Comparison of ENCODE assay signal across 8 mouse cellular contexts in the genomic region with DNA sequence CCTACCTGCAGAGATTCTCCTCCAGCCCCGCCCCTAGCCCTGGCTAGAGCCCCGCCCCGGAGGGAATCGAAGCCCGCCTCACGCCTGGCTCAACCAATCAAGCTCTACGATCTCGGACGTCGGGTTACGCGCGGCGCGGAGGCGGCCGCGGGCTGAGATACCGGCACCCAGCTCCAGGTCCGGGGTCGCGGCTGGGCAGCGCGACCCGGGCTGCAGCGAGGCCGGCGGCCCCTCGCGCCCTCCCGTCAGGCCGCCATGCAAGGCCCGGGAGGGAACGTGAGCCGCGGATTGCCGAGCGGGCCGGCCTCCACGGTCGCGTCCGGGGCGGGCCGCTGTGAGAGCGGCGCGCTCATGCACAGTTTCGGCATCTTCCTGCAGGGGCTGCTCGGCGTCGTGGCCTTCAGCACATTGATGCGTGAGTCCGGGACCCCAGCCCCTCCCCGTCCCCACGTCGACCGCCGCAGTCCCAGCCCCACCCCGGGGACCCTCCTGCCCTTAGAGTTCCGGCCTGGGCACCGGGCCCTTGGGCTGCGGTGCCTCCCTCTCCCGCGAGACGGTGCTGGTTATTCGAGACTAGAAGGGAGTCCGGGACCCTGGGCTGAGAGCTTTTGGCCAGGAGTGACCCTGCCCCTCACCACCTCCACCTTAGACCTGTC. TPM values are rescaled to one million over a fixed set of nuclear protein-coding genes. Genes with fewer than 3 reads are reported as not detected.
DNase-seq lines count a peak whose midpoint lies in the region; ATAC-seq and TF ChIP-seq lines count a peak whose summit lies in the region.

Tmem110 (plus strand) TSS at position 115 of the 656 bp plus-strand sequence.

- ATAC-seq in embryonic facial prominence, embryonic 13.5 days (ENCODE audit: insufficient number of reproducible peaks, insufficient read depth, low FRiP score, low TSS enrichment, low read depth): peak; percentile 88
- ATAC-seq in limb, embryonic 14.5 days (ENCODE audit: low FRiP score, low read depth): peak; percentile 95
- peak; percentile 96 for ATAC-seq in midbrain, postnatal 0 days (ENCODE audit: low FRiP score)

- H3K27me3 ChIP-seq in embryonic facial prominence, embryonic 13.5 days: no peaks in the 10 kb centered on the region
- H3K27me3 ChIP-seq in heart, adult 2 months (ENCODE audit: control insufficient read depth, insufficient read depth, low read length): no peaks in the 10 kb centered on the region
- no peaks in the 10 kb centered on the region for H3K27me3 ChIP-seq in limb, embryonic 14.5 days (ENCODE audit: control insufficient read depth, insufficient read depth, low read length)
- no peaks in the 10 kb centered on the region for H3K27me3 ChIP-seq in midbrain, postnatal 0 days (ENCODE audit: insufficient read depth, low read length)

- peak within 1 kb of the TSS; percentile 85 for H3K4me2 ChIP-seq in embryonic facial prominence, embryonic 13.5 days
- H3K4me2 ChIP-seq in limb, embryonic 14.5 days (replicated peaks; ENCODE audit: low read depth, low read length, severe bottlenecking): peak within 1 kb of the TSS; percentile 87
- H3K4me2 ChIP-seq in midbrain, postnatal 0 days (ENCODE audit: low read depth, low read length, poor library complexity, severe bottlenecking): peak within 1 kb of the TSS; percentile 61

- peaks cover 40% of the 10 kb centered on the region for H3K4me1 ChIP-seq in embryonic facial prominence, embryonic 13.5 days
- peaks cover 11% of the 10 kb centered on the region for H3K4me1 ChIP-seq in heart, adult 2 months (ENCODE audit: control insufficient read depth, insufficient read depth, low read length)
- peaks cover 26% of the 10 kb centered on the region for H3K4me1 ChIP-seq in limb, embryonic 14.5 days (ENCODE audit: control insufficient read depth, insufficient read depth, low read length)
- H3K4me1 ChIP-seq in midbrain, postnatal 0 days (ENCODE audit: insufficient read depth, low read length): peaks cover 12% of the 10 kb centered on the region

- peak; percentile 76 for DNase-seq in 3134 (ENCODE audit: extremely low read depth, insufficient read length, low spot score)
- peak; percentile 90 to 93 for DNase-seq in adrenal gland, postnatal 36 days
- DNase-seq in heart, adult 2 months: peak; percentile 90
- DNase-seq in kidney, adult 9 months: peak; percentile 91
- peak; percentile 84 for DNase-seq in limb, embryonic 14.5 days (ENCODE audit: low spot score)
- peak; percentile 91 for DNase-seq in midbrain, postnatal 0 days (ENCODE audit: low spot score)
- DNase-seq in spleen, postnatal 14 days (ENCODE audit: low spot score in 2 of 2): peak; percentile 75 to 85

- peak within 1 kb of the TSS; percentile 92 for H3K9ac ChIP-seq in embryonic facial prominence, embryonic 13.5 days
- peak within 1 kb of the TSS; percentile 83 for H3K9ac ChIP-seq in heart, adult 2 months (ENCODE audit: low read depth, low read length)
- peak within 1 kb of the TSS; percentile 87 for H3K9ac ChIP-seq in limb, embryonic 14.5 days (ENCODE audit: low read depth, low read length, severe bottlenecking)
- H3K9ac ChIP-seq in midbrain, postnatal 0 days (replicated peaks; ENCODE audit: low read length, poor library complexity, severe bottlenecking): peak within 1 kb of the TSS; percentile 87

- H3K36me3 ChIP-seq in embryonic facial prominence, embryonic 13.5 days: no peaks in the 10 kb centered on the region
- H3K36me3 ChIP-seq in heart, adult 2 months (ENCODE audit: control insufficient read depth, insufficient read depth, low read length): peaks cover 6% of the 10 kb centered on the region; the same call in 1 of the 2 replicates
- H3K36me3 ChIP-seq in limb, embryonic 14.5 days (ENCODE audit: control insufficient read depth, insufficient read depth, low read length): peaks cover 4% of the 10 kb centered on the region; the same call in 1 of the 2 replicates
- H3K36me3 ChIP-seq in midbrain, postnatal 0 days (ENCODE audit: insufficient read depth, low read length): no peaks in the 10 kb centered on the region

- no peak for TF ChIP-seq EP300 in heart, adult 2 months (IDR thresholded peaks at IDR 0.05; ENCODE audit: insufficient read depth, low read depth, low read length)

- intact Hi-C loops in heart, adult 2 months (cut with DNase I): loop anchor here (2.0 to 5.0 kb wide), 3 partner anchors 42 to 125 kb away; partner anchors contain the start of gene Nek4

- H3K27ac ChIP-seq in embryonic facial prominence, embryonic 13.5 days: peak within 1 kb of the TSS; percentile 87
- peak within 1 kb of the TSS; percentile 81 for H3K27ac ChIP-seq in heart, adult 2 months
- peak within 1 kb of the TSS; percentile 72 for H3K27ac ChIP-seq in limb, embryonic 14.5 days (replicated peaks; ENCODE audit: low read depth, low read length)
- peak within 1 kb of the TSS; percentile 75 for H3K27ac ChIP-seq in midbrain, postnatal 0 days (ENCODE audit: low read depth, low read length)

- no peaks in the 10 kb centered on the region for H3K9me3 ChIP-seq in embryonic facial prominence, embryonic 13.5 days
- no peaks in the 10 kb centered on the region for H3K9me3 ChIP-seq in limb, embryonic 14.5 days (ENCODE audit: control insufficient read depth, low read length)
- no peaks in the 10 kb centered on the region for H3K9me3 ChIP-seq in midbrain, postnatal 0 days (ENCODE audit: low read length)

- H3K4me3 ChIP-seq in embryonic facial prominence, embryonic 13.5 days: peak within 1 kb of the TSS; percentile 90
- peak within 1 kb of the TSS; percentile 86 for H3K4me3 ChIP-seq in heart, adult 2 months
- peak within 1 kb of the TSS; percentile 88 for H3K4me3 ChIP-seq in limb, embryonic 14.5 days (replicated peaks; ENCODE audit: low read length)
- H3K4me3 ChIP-seq in midbrain, postnatal 0 days (ENCODE audit: low read depth, low read length): peak within 1 kb of the TSS; percentile 90

- peak; percentile 60 for TF ChIP-seq CTCF in heart, adult 2 months (IDR thresholded peaks at IDR 0.05)
- peak; percentile 42 for TF ChIP-seq CTCF in midbrain, postnatal 0 days (IDR thresholded peaks at IDR 0.05)

- peak; percentile 44; the same call in 1 of the 2 replicates for TF ChIP-seq POLR2A in heart, adult 2 months (IDR thresholded peaks at IDR 0.05; ENCODE audit: insufficient read depth, low read depth, low read length)
- TF ChIP-seq POLR2A in limb, embryonic 14.5 days (IDR thresholded peaks at IDR 0.05; ENCODE audit: borderline replicate concordance, extremely low read depth, insufficient read depth, insufficient read length): 0 out of 2 replicates have a peak, but pooled peaks have one; percentile 62

- under 1% methylated on average over 68 of the region's 68 CpGs for WGBS in embryonic facial prominence, embryonic 13.5 days
- WGBS in heart, adult 2 months: under 1% methylated on average over 66 of the region's 68 CpGs
- 1% methylated on average over 44 of the region's 68 CpGs for WGBS in limb, embryonic 14.5 days
- WGBS in midbrain, postnatal 0 days: under 1% methylated on average over 48 of the region's 68 CpGs

- no peaks in the 10 kb centered on the region for H3K79me2 ChIP-seq in heart, adult 2 months (replicated peaks; ENCODE audit: control insufficient read depth, insufficient read depth, low read length)

RNA-seq across cellular contexts. Expression of gene Tmem110, which starts in this region (rescaled TPM):
- total RNA-seq in adrenal gland, postnatal 36 days (2021): 10 to 100 TPM; 16.9 to 26.3 TPM
- polyA plus RNA-seq in embryonic facial prominence, embryonic 13.5 days (2015; fragmentation: Nextera tagmentation; extraction: Ambion mirVana): 28.9 and 30.7 TPM in 2 replicates
- total RNA-seq in heart, adult 2 months (2021): 1 to 10 TPM; 7.3 to 9.4 TPM
- 13.1 and 14.3 TPM in 2 replicates for polyA plus RNA-seq in heart, adult 2 months (2012; rRNA removed)
- 31.3 and 33.1 TPM in 2 replicates for polyA plus RNA-seq in limb, embryonic 14.5 days (2012; rRNA removed)
- 33.4 and 35.8 TPM in 2 replicates for polyA plus RNA-seq in limb, embryonic 14.5 days (2014; fragmentation: Nextera tagmentation; extraction: Ambion mirVana)
- 15.0 and 16.9 TPM in 2 replicates for total RNA-seq in midbrain, postnatal 0 days (2014; rRNA removed)
- 14.3 and 14.5 TPM in 2 replicates for polyA plus RNA-seq in midbrain, postnatal 0 days (2015; fragmentation: Nextera tagmentation; extraction: Ambion mirVana)

Comparison
In these comparisons a context has a peak if more than half of its experiments do, and no peak if none do; other contexts are left out.
1. Peak in every context shown above with its lines: DNase-seq, ATAC-seq, H3K4me3 ChIP-seq and H3K27ac ChIP-seq.